12 mouse cellular contexts compared by ENCODE assay signal in the genomic region with DNA sequence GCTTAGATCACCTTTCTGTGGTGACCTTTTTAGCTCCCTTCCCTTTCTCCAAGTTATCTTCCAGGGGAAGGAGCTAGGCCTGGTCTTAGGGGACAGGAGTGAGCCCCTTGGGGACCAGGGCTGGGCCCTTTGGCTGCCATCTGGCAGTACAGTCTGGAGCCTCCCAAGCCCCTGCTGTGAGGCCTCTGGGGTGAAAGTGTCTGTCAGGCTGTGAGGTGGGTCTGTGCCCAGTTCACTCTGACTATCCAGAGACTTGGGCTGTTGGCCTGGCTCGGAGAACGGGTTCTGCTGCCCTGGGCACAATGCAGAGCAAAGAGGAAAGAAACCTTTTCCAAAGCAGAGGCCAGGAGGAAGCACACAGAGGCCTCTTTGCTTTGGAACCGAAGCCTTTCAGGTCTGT. TPM values are rescaled to one million over a fixed set of nuclear protein-coding genes. Genes with fewer than 3 reads are reported as not detected.
DNase-seq lines count a peak whose midpoint lies in the region; ATAC-seq lines count a peak whose summit lies in the region.
"Had no signal": no experiment of that assay in that cellular context is flagged by ENCODE, and none has a peak within 500 bp of the region (broad histone marks: within the 10 kb centered on the region; RNA-seq: fewer than 3 reads in every experiment).

No protein-coding gene starts in this region.

- ATAC-seq in hindbrain, embryonic 13.5 days (ENCODE audit: low FRiP score), result no peak
- ATAC-seq in liver, embryonic 11.5 days (replicated peaks; ENCODE audit: low FRiP score), result no peak
- no peak for ATAC-seq in intestine, embryonic 16.5 days

- no peaks in the 10 kb centered on the region for H3K36me3 ChIP-seq in hindbrain, embryonic 10.5 days
- no peaks in the 10 kb centered on the region for H3K36me3 ChIP-seq in hindbrain, embryonic 13.5 days
- H3K36me3 ChIP-seq in liver, embryonic 11.5 days (ENCODE audit: control insufficient read depth, insufficient read depth, low read length), result no peaks in the 10 kb centered on the region
- H3K36me3 ChIP-seq in intestine, embryonic 16.5 days (ENCODE audit: control insufficient read depth, insufficient read depth, low read length), result no peaks in the 10 kb centered on the region

- peaks cover 63% of the 10 kb centered on the region for H3K4me1 ChIP-seq in hindbrain, embryonic 10.5 days (replicated peaks)
- peaks cover 26% of the 10 kb centered on the region for H3K4me1 ChIP-seq in hindbrain, embryonic 13.5 days (replicated peaks)
- H3K4me1 ChIP-seq in liver, embryonic 11.5 days (replicated peaks; ENCODE audit: control insufficient read depth, insufficient read depth, low read length), result peaks cover 55% of the 10 kb centered on the region
- peaks cover 45% of the 10 kb centered on the region for H3K4me1 ChIP-seq in intestine, embryonic 16.5 days (ENCODE audit: control insufficient read depth, insufficient read depth, low read length)

- H3K27me3 ChIP-seq in hindbrain, embryonic 10.5 days (ENCODE audit: insufficient read depth, poor library complexity, severe bottlenecking), result peaks cover 4% of the 10 kb centered on the region; the same call in 1 of the 2 replicates
- no peaks in the 10 kb centered on the region for H3K27me3 ChIP-seq in hindbrain, embryonic 13.5 days
- H3K27me3 ChIP-seq in liver, embryonic 11.5 days (replicated peaks; ENCODE audit: control insufficient read depth, insufficient read depth, low read length), result no peaks in the 10 kb centered on the region
- no peaks in the 10 kb centered on the region for H3K27me3 ChIP-seq in intestine, embryonic 16.5 days (replicated peaks; ENCODE audit: control insufficient read depth, insufficient read depth, low read length)

- no peak overlapping the region for H3K4me3 ChIP-seq in hindbrain, embryonic 10.5 days
- no peak overlapping the region for H3K4me3 ChIP-seq in hindbrain, embryonic 13.5 days
- no peak overlapping the region for H3K4me3 ChIP-seq in liver, embryonic 11.5 days (ENCODE audit: low read depth, low read length)
- H3K4me3 ChIP-seq in intestine, embryonic 16.5 days (ENCODE audit: low read length), result no peak overlapping the region
- H3K4me3 ChIP-seq: heart, adult 2 months had no signal

- no peak overlapping the region for H3K9ac ChIP-seq in hindbrain, embryonic 13.5 days
- H3K9ac ChIP-seq in liver, embryonic 11.5 days (ENCODE audit: low read depth, low read length), result peak overlapping the region; percentile 17; the same call in 1 of the 2 replicates
- H3K9ac ChIP-seq in intestine, embryonic 16.5 days (ENCODE audit: low read depth, low read length), result no peak overlapping the region

- peak; percentile 79 for DNase-seq in adrenal gland, postnatal 10 days
- no peak for DNase-seq in adrenal gland, adult 2 months
- DNase-seq in hindbrain, embryonic 10.5 days (ENCODE audit: low spot score), result no peak
- peak; percentile 71 for DNase-seq in adipocyte (ENCODE audit: low spot score)
- DNase-seq in liver, embryonic 11.5 days (ENCODE audit: low spot score), result no peak
- no peak for DNase-seq in testis, postnatal 14 days (ENCODE audit: low spot score)
- DNase-seq: heart, adult 2 months; kidney, adult 2 months had no signal

- H3K27ac ChIP-seq in hindbrain, embryonic 10.5 days, result peak overlapping the region; percentile 73
- H3K27ac ChIP-seq in hindbrain, embryonic 13.5 days, result no peak overlapping the region
- peak overlapping the region; percentile 13; the same call in 1 of the 2 replicates for H3K27ac ChIP-seq in liver, embryonic 11.5 days (ENCODE audit: low read depth, low read length)
- no peak overlapping the region for H3K27ac ChIP-seq in intestine, embryonic 16.5 days (ENCODE audit: low read length)
- H3K27ac ChIP-seq: heart, adult 2 months had no signal

- no peaks in the 10 kb centered on the region for H3K9me3 ChIP-seq in hindbrain, embryonic 10.5 days
- H3K9me3 ChIP-seq in hindbrain, embryonic 13.5 days, result no peaks in the 10 kb centered on the region
- H3K9me3 ChIP-seq in liver, embryonic 11.5 days (ENCODE audit: control insufficient read depth, low read length), result no peaks in the 10 kb centered on the region
- no peaks in the 10 kb centered on the region for H3K9me3 ChIP-seq in intestine, embryonic 16.5 days (ENCODE audit: control insufficient read depth, low read length)

- 76% methylated on average over 3 of the region's 3 CpGs for WGBS in hindbrain, embryonic 10.5 days
- 76% methylated on average over 3 of the region's 3 CpGs for WGBS in hindbrain, embryonic 13.5 days
- 84% methylated on average over 3 of the region's 3 CpGs for WGBS in liver, embryonic 11.5 days
- WGBS in intestine, embryonic 16.5 days, result 67% methylated on average over 3 of the region's 3 CpGs

- H3K4me2 ChIP-seq in hindbrain, embryonic 13.5 days, result no peak overlapping the region
- H3K4me2 ChIP-seq in liver, embryonic 11.5 days, result no peak overlapping the region
- no peak overlapping the region for H3K4me2 ChIP-seq in intestine, embryonic 16.5 days (ENCODE audit: low read depth, low read length)

RNA-seq across cellular contexts. Expression of a gene that starts 16.9 kb away (rescaled TPM):
- total RNA-seq in adrenal gland, postnatal 10 days (2021), result not detected
- total RNA-seq in adrenal gland, adult 2 months (2021), result not detected
- polyA plus RNA-seq in adrenal gland, adult 2 months (2012; rRNA removed), result not detected in 2 replicates
- polyA plus RNA-seq in hindbrain, embryonic 10.5 days (2016; fragmentation: Nextera tagmentation; extraction: Ambion mirVana), result not detected in 2 replicates
- 0.35 TPM in 1 of 2 replicates, not detected in the other for polyA plus RNA-seq in hindbrain, embryonic 13.5 days (2015; fragmentation: Nextera tagmentation; extraction: Ambion mirVana)
- polyA plus RNA-seq in liver, embryonic 11.5 days (2014; fragmentation: Nextera tagmentation; extraction: Ambion mirVana), result not detected in 2 replicates
- 2.1 and 3.0 TPM in 2 replicates for polyA plus RNA-seq in intestine, embryonic 16.5 days (2015; fragmentation: Nextera tagmentation; extraction: Ambion mirVana)
- total RNA-seq: heart, adult 2 months; left cerebral cortex, postnatal 36 days; monocyte, adult 5-6 weeks had no signal
- polyA plus RNA-seq: heart, adult 2 months had no signal

RNA-seq across cellular contexts. Expression of a gene that starts 25.2 kb away (rescaled TPM):
- not detected for total RNA-seq in adrenal gland, postnatal 10 days (2021)
- under 1 TPM in 1 of 2 experiments, not detected in 1; 0.28 TPM for total RNA-seq in adrenal gland, adult 2 months (2021)
- 0.23 and 0.33 TPM in 2 replicates for polyA plus RNA-seq in adrenal gland, adult 2 months (2012; rRNA removed)
- polyA plus RNA-seq in hindbrain, embryonic 10.5 days (2016; fragmentation: Nextera tagmentation; extraction: Ambion mirVana), result 0.20 and 0.44 TPM in 2 replicates
- polyA plus RNA-seq in hindbrain, embryonic 13.5 days (2015; fragmentation: Nextera tagmentation; extraction: Ambion mirVana), result 0.13 and 0.26 TPM in 2 replicates
- 1.3 TPM in 2 replicates for polyA plus RNA-seq in liver, embryonic 11.5 days (2014; fragmentation: Nextera tagmentation; extraction: Ambion mirVana)
- 157 and 177 TPM in 2 replicates for polyA plus RNA-seq in intestine, embryonic 16.5 days (2015; fragmentation: Nextera tagmentation; extraction: Ambion mirVana)
- total RNA-seq: left cerebral cortex, postnatal 36 days had no signal

Comparison
In these comparisons a context has a peak if more than half of its experiments do, and no peak if none do; other contexts are left out.
1. DNase-seq: peak in adrenal gland, postnatal 10 days (single experiment) and adipocyte (single experiment); none in adrenal gland, adult 2 months (single experiment), hindbrain, embryonic 10.5 days (single experiment), liver, embryonic 11.5 days (single experiment) and testis, postnatal 14 days (single experiment).
2. H3K27ac ChIP-seq: peak in hindbrain, embryonic 10.5 days (single experiment) and liver, embryonic 11.5 days (single experiment); none in hindbrain, embryonic 13.5 days (single experiment) and intestine, embryonic 16.5 days (single experiment).
3. RNA of a gene that starts 25.2 kb away (polyA plus RNA-seq): 157 to 177 TPM in intestine, embryonic 16.5 days; 1.3 TPM in liver, embryonic 11.5 days, 0.23 to 0.33 TPM in adrenal gland, adult 2 months, 0.20 to 0.44 TPM in hindbrain, embryonic 10.5 days and 0.13 to 0.26 TPM in hindbrain, embryonic 13.5 days; every median in the first group is over 10 times any median in the second.